Comparison of ENCODE assay signal across 19 mouse cellular contexts in genomic region chr6:38789221-38789810, GRCm38 (mm10).
A peak's percentile ranks its signal among the peaks of the same experiment; 100 is the strongest.
DNase-seq lines count a peak whose midpoint lies in the region; ATAC-seq and TF ChIP-seq lines count a peak whose summit lies in the region.
"Had no signal": no experiment of that assay in that cellular context is flagged by ENCODE, and none has a peak within 500 bp of the region (broad histone marks: within the 10 kb centered on the region; RNA-seq: fewer than 3 reads in every experiment).

No protein-coding gene starts in this region.

- DNase-seq in heart, embryonic 10.5 days (ENCODE audit: low spot score) = peak; percentile 63
- peak; percentile 6 for DNase-seq in thymus, postnatal 25 days
- no peak for DNase-seq in thymus, adult 2 months
- no peak for DNase-seq in kidney, adult 9 months
- DNase-seq: adrenal gland, adult 8-10 months; cerebellum, adult 9-10 months; gastrocnemius, postnatal 10 days; heart, adult 18-20 months; lung, embryonic 14.5 days; lung, postnatal 4 days had no signal

- no peak for TF ChIP-seq POLR2A in thymus, adult 2 months (IDR thresholded peaks at IDR 0.05; ENCODE audit: control insufficient read depth, extremely low read depth, insufficient read depth, low read length, poor library complexity)

- H3K4me2 ChIP-seq in heart, embryonic 12.5 days = no peak overlapping the region
- no peak overlapping the region for H3K4me2 ChIP-seq in kidney, embryonic 14.5 days (replicated peaks; ENCODE audit: low read depth, low read length)
- H3K4me2 ChIP-seq: forebrain, embryonic 12.5 days; heart, embryonic 15.5 days; intestine, embryonic 15.5 days; limb, embryonic 13.5 days; lung, embryonic 14.5 days; midbrain, embryonic 11.5 days; neural tube, embryonic 12.5 days had no signal

- H3K27me3 ChIP-seq in heart, embryonic 10.5 days (ENCODE audit: insufficient read depth, poor library complexity, severe bottlenecking) = no peaks in the 10 kb centered on the region
- no peaks in the 10 kb centered on the region for H3K27me3 ChIP-seq in heart, embryonic 12.5 days (replicated peaks)
- H3K27me3 ChIP-seq in thymus, adult 2 months (ENCODE audit: control insufficient read depth, insufficient read depth, low read length) = no peaks in the 10 kb centered on the region
- H3K27me3 ChIP-seq in kidney, embryonic 14.5 days (ENCODE audit: control insufficient read depth, insufficient read depth, low read length) = no peaks in the 10 kb centered on the region
- H3K27me3 ChIP-seq: forebrain, embryonic 12.5 days; heart, embryonic 15.5 days; intestine, embryonic 15.5 days; limb, embryonic 13.5 days; neural tube, embryonic 12.5 days had no signal

- no peak overlapping the region for H3K9ac ChIP-seq in heart, embryonic 12.5 days
- no peak overlapping the region for H3K9ac ChIP-seq in kidney, embryonic 14.5 days (ENCODE audit: low read depth, low read length)
- H3K9ac ChIP-seq: forebrain, embryonic 12.5 days; heart, embryonic 15.5 days; intestine, embryonic 15.5 days; limb, embryonic 13.5 days; lung, embryonic 14.5 days; neural tube, embryonic 12.5 days had no signal

- no peak overlapping the region for H3K27ac ChIP-seq in heart, embryonic 10.5 days
- no peak overlapping the region; the same call in 1 of the 2 replicates for H3K27ac ChIP-seq in heart, embryonic 12.5 days (ENCODE audit: poor library complexity, severe bottlenecking)
- H3K27ac ChIP-seq in thymus, adult 2 months (ENCODE audit: control insufficient read depth, insufficient read depth, low read length) = no peak overlapping the region
- no peak overlapping the region for H3K27ac ChIP-seq in kidney, embryonic 14.5 days (ENCODE audit: low read depth, low read length)
- H3K27ac ChIP-seq: forebrain, embryonic 12.5 days; heart, embryonic 15.5 days; intestine, embryonic 15.5 days; limb, embryonic 13.5 days; neural tube, embryonic 12.5 days had no signal

- TF ChIP-seq CTCF in thymus, adult 2 months (IDR thresholded peaks at IDR 0.05; ENCODE audit: borderline replicate concordance, control insufficient read depth, extremely low read depth, insufficient read depth, low read length, poor library complexity) = no peak

- no peak for ATAC-seq in heart, embryonic 12.5 days (ENCODE audit: insufficient number of reproducible peaks, low FRiP score)
- 0 out of 2 replicates have a peak, but pooled peaks have one; percentile 30 for ATAC-seq in megakaryocyte, adult 5-6 weeks (ENCODE audit: poor library complexity, severe bottlenecking)
- no peak for ATAC-seq in kidney, embryonic 14.5 days (ENCODE audit: low FRiP score, low TSS enrichment)
- ATAC-seq: intestine, embryonic 15.5 days had no signal

- H3K4me1 ChIP-seq in heart, embryonic 10.5 days = peaks cover 40% of the 10 kb centered on the region
- peaks cover 52% of the 10 kb centered on the region for H3K4me1 ChIP-seq in heart, embryonic 12.5 days (replicated peaks)
- peaks cover 2% of the 10 kb centered on the region; the same call in 1 of the 2 replicates for H3K4me1 ChIP-seq in thymus, adult 2 months (replicated peaks; ENCODE audit: control insufficient read depth, insufficient read depth, low read length)
- no peaks in the 10 kb centered on the region for H3K4me1 ChIP-seq in kidney, embryonic 14.5 days (ENCODE audit: control insufficient read depth, insufficient read depth, low read length)
- H3K4me1 ChIP-seq: neural tube, embryonic 12.5 days had no signal

- 85% methylated on average over 5 of the region's 5 CpGs for WGBS in heart, embryonic 10.5 days
- WGBS in heart, embryonic 12.5 days = 81% methylated on average over 5 of the region's 5 CpGs
- 63% methylated on average over 5 of the region's 5 CpGs for WGBS in thymus, adult 2 months
- 93% methylated on average over 5 of the region's 5 CpGs for WGBS in kidney, embryonic 14.5 days

- no peak overlapping the region for H3K4me3 ChIP-seq in heart, embryonic 10.5 days
- no peak overlapping the region for H3K4me3 ChIP-seq in heart, embryonic 12.5 days
- H3K4me3 ChIP-seq in thymus, adult 2 months (ENCODE audit: control insufficient read depth, insufficient read depth, low read length) = no peak overlapping the region
- no peak overlapping the region for H3K4me3 ChIP-seq in kidney, embryonic 14.5 days (ENCODE audit: low read length)
- H3K4me3 ChIP-seq: forebrain, embryonic 12.5 days; heart, embryonic 15.5 days; intestine, embryonic 15.5 days; limb, embryonic 13.5 days; neural tube, embryonic 12.5 days had no signal

- H3K9me3 ChIP-seq in heart, embryonic 10.5 days = no peaks in the 10 kb centered on the region
- no peaks in the 10 kb centered on the region for H3K9me3 ChIP-seq in heart, embryonic 12.5 days (replicated peaks)
- H3K9me3 ChIP-seq in kidney, embryonic 14.5 days (ENCODE audit: control insufficient read depth, low read length) = no peaks in the 10 kb centered on the region
- H3K9me3 ChIP-seq: forebrain, embryonic 12.5 days; heart, embryonic 15.5 days; intestine, embryonic 15.5 days; limb, embryonic 13.5 days; neural tube, embryonic 12.5 days had no signal

- peaks cover 11% of the 10 kb centered on the region; the same call in 1 of the 2 replicates for H3K36me3 ChIP-seq in heart, embryonic 10.5 days
- H3K36me3 ChIP-seq in heart, embryonic 12.5 days = peaks cover 7% of the 10 kb centered on the region
- H3K36me3 ChIP-seq in thymus, adult 2 months (ENCODE audit: control insufficient read depth, insufficient read depth, low read length) = no peaks in the 10 kb centered on the region
- peaks cover 2% of the 10 kb centered on the region; the same call in 1 of the 2 replicates for H3K36me3 ChIP-seq in kidney, embryonic 14.5 days (ENCODE audit: control insufficient read depth, insufficient read depth, low read length)
- H3K36me3 ChIP-seq: forebrain, embryonic 12.5 days; heart, embryonic 15.5 days; intestine, embryonic 15.5 days had no signal

Comparison
In these comparisons a context has a peak if more than half of its experiments do, and no peak if none do; other contexts are left out.
1. DNase-seq: peak in heart, embryonic 10.5 days (single experiment) and thymus, postnatal 25 days (single experiment); none in thymus, adult 2 months (single experiment) and kidney, adult 9 months (single experiment).